Mouse (Mus musculus) MN1 (cell line): ENCODE measurements at regions not wholly inside any gene's neighbourhood (a gene's known extent, or its start where the extent isn't known, plus 50 kb on each side); places are given as distances from the start of the nearest gene placed in this dataset.
A peak's percentile ranks its signal among the peaks of the same experiment; 100 is the strongest.
"Not testable (repeated sequence)": the region's sequence is repeated elsewhere in the genome, so short reads cannot be mapped to it uniquely, and the experiment has no call there.

Source experiments
- DNase-seq: peaks from one replicate; pipeline ENCODE4 v3.0.0-alpha.2; 2016; ENCODE audit warnings: low spot score

- no peak for DNase-seq
Observed at GRCm38 (mm10) chr13:83744110-83744752, 240.4 kb downstream of the Mef2c start.

- DNase-seq, result peak; percentile 62
Observed at GRCm38 (mm10) chr13:83744981-83745555, 241.2 kb downstream of the Mef2c start.

- no peak for DNase-seq
Observed at GRCm38 (mm10) chr13:83745961-83746360, 242.1 kb downstream of the Mef2c start.

- DNase-seq, result no peak
Observed at GRCm38 (mm10) chr13:83747671-83748070, 243.8 kb downstream of the Mef2c start.

GRCm38 (mm10) chr13:83749376-83750150 lies 245.7 kb downstream of the Mef2c start:
- DNase-seq, result no peak

GRCm38 (mm10) chr13:83750437-83750836 lies 246.6 kb downstream of the Mef2c start:
- no peak for DNase-seq

GRCm38 (mm10) chr13:83760387-83761170 lies 256.7 kb downstream of the Mef2c start:
- no peak for DNase-seq

- no peak for DNase-seq
Observed at GRCm38 (mm10) chr13:83762484-83762883, 258.6 kb downstream of the Mef2c start.

- DNase-seq, result not testable (repeated sequence)
Observed at GRCm38 (mm10) chr13:83763288-83763687, 259.5 kb downstream of the Mef2c start.

GRCm38 (mm10) chr13:83785643-83786042 lies 281.8 kb downstream of the Mef2c start:
- DNase-seq, result no peak

GRCm38 (mm10) chr13:83809535-83809934 lies 305.7 kb downstream of the Mef2c start:
- no peak for DNase-seq

GRCm38 (mm10) chr13:83820291-83820690 lies 316.5 kb downstream of the Mef2c start:
- DNase-seq, result no peak

GRCm38 (mm10) chr13:83820721-83821120 lies 316.9 kb downstream of the Mef2c start:
- DNase-seq, result no peak

- no peak for DNase-seq
Observed at GRCm38 (mm10) chr13:83824926-83825325, 321.1 kb downstream of the Mef2c start.

- DNase-seq, result no peak
Observed at GRCm38 (mm10) chr13:83826841-83827463, 323.1 kb downstream of the Mef2c start.

GRCm38 (mm10) chr13:83865932-83866685 lies 356.0 kb upstream of the Tmem161b start:
- no peak for DNase-seq

GRCm38 (mm10) chr13:83867211-83867610 lies 354.9 kb upstream of the Tmem161b start:
- DNase-seq, result no peak

- DNase-seq, result no peak
Observed at GRCm38 (mm10) chr13:83867831-83868473, 354.1 kb upstream of the Tmem161b start.

- no peak for DNase-seq
Observed at GRCm38 (mm10) chr13:83868922-83869321, 353.2 kb upstream of the Tmem161b start.

- DNase-seq, result no peak
Observed at GRCm38 (mm10) chr13:83872143-83872819, 349.8 kb upstream of the Tmem161b start.
